Mouse (Mus musculus) induced T-regulatory cell, adult 2 months (primary cell): ENCODE data around the gene Tex10.
A peak's percentile ranks its signal among the peaks of the same experiment; 100 is the strongest.
"Not testable (repeated sequence)": the region's sequence is repeated elsewhere in the genome, so short reads cannot be mapped to it uniquely, and the experiment has no call there.

Source experiments
- DNase-seq: peaks from one replicate; pipeline ENCODE4 v3.0.0-alpha.2; 2012; ENCODE audit warnings: low read depth

The Tex10 gene

GRCm38 (mm10) chr4:48405724-48406491 lies 67.4 kb downstream of the Tex10 start:
- DNase-seq, result not testable (repeated sequence)

- no peak for DNase-seq
Observed at GRCm38 (mm10) chr4:48403066-48403640, 70.1 kb downstream of the Tex10 start.

GRCm38 (mm10) chr4:48396949-48397348 lies 76.3 kb downstream of the Tex10 start:
- no peak for DNase-seq

GRCm38 (mm10) chr4:48382506-48382905 lies 90.8 kb downstream of the Tex10 start:
- DNase-seq, result no peak

GRCm38 (mm10) chr4:48380940-48381339 lies 92.3 kb downstream of the Tex10 start:
- DNase-seq, result peak; percentile 68
